Mouse (Mus musculus): ENCODE results near the gene Nod2.

DNA sequence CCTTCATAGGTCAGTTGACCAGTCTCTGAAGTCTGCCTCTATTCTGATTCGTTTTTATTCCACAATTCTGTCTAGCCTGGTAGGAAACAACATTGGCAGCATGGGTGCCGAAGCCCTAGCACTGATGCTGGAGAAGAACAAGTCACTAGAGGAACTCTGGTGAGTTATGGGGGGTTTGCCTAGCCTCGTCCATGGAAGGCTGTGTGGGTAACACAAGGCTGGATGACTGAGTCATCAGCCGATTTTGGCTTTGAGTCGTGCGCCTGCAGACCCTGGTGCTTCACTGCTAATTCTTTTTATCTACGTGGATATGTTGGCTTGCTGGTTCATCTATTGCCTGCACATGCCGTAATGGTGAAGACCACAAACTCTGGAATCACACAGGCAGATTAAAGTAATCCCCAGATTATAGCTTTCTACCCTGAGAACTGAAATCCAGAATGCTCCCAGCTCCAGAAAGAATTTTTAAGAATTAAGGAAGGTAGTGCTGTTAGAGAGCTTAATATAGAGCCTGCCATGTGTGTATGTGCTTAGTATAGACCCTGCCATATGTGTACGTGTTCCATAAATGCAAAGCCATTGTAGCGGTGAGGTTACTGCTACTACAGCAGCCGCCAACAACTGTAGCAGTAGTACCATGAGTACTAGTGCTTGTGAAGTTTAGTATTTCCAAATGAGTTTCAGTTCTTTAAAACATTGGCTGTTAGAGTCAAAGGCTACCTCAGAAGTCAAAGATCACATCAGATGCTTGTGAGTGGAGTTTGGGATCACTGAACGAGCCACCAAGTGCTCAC lies 28.5 kb downstream of the Nod2 start:
- TF ChIP-seq CTCF (IDR thresholded peaks at IDR 0.05; ENCODE audit: control insufficient read depth, insufficient read depth, insufficient replicate concordance, low read depth, low read length) (no peak), POLR2A (IDR thresholded peaks at IDR 0.05; ENCODE audit: control insufficient read depth, low read depth, low read length) (no peak)

Measured in testis, adult 2 months (tissue).